Mouse (Mus musculus) heart, postnatal 0 days (tissue): Measurements from ENCODE around the gene Hnrnpul2. TPM values are rescaled to one million over a fixed set of nuclear protein-coding genes. Genes with fewer than 3 reads are reported as not detected.
A peak's percentile ranks its signal among the peaks of the same experiment; 100 is the strongest.

ENCODE experiments used
- ATAC-seq: fragments of 200-750 bp; cut with Nextera tagmentation; 2 replicates; pipeline ENCODE4 v1.8.0; 2017; ENCODE audit warnings: low read depth, moderate number of reproducible peaks, moderate library complexity; ENCODE audit not compliant: insufficient read depth
- DNase-seq: peaks from one replicate; pipeline ENCODE4 v3.0.0-alpha.2; 2016; ENCODE audit warnings: low spot score
- H3K27ac ChIP-seq: fragments of 300-500 bp; sonication (generic); 2 replicates; pipeline ENCODE4 v1.5.1; 2014; ENCODE audit warnings: low read depth, mild to moderate bottlenecking
- H3K27me3 ChIP-seq: fragments of 300-500 bp; sonication (generic); 2 replicates; pipeline ENCODE4 v1.6.1; 2014; ENCODE audit warnings: low read length, mixed read lengths; ENCODE audit not compliant: control insufficient read depth, insufficient read depth
- H3K36me3 ChIP-seq: fragments of 300-500 bp; sonication (generic); replicated peaks from 2 replicates; pipeline ENCODE4 v1.6.1; 2014; ENCODE audit warnings: low read length, mixed read lengths; ENCODE audit not compliant: control insufficient read depth, insufficient read depth
- H3K4me1 ChIP-seq: fragments of 300-500 bp; sonication (generic); 2 replicates; pipeline ENCODE4 v1.6.1; 2014; ENCODE audit warnings: antibody characterized with exemption; ENCODE audit not compliant: control insufficient read depth, insufficient read depth
- H3K4me2 ChIP-seq: fragments of 300-500 bp; sonication (generic); 2 replicates; pipeline ENCODE4 v1.6.1; 2014; ENCODE audit warnings: low read depth, mild to moderate bottlenecking, low read length, moderate library complexity
- H3K4me3 ChIP-seq: fragments of 300-500 bp; sonication (generic); 2 replicates; pipeline ENCODE4 v1.5.1; 2014; ENCODE audit warnings: low read depth, low read length
- H3K9ac ChIP-seq: fragments of 300-500 bp; sonication (generic); replicated peaks from 2 replicates; pipeline ENCODE4 v1.6.1; 2014; ENCODE audit warnings: low read depth, low read length, mixed read lengths
- H3K9me3 ChIP-seq: fragments of 300-500 bp; sonication (generic); replicated peaks from 2 replicates; pipeline ENCODE4 v1.6.1; 2016; ENCODE audit warnings: low read length; ENCODE audit not compliant: control insufficient read depth
- CTCF ChIP-seq: IDR thresholded peaks from 2 replicates; pipeline ENCODE4 v1.5.1; 2016; ENCODE audit warnings: antibody characterized with exemption, control low read depth, low read depth
- EP300 ChIP-seq: IDR thresholded peaks from 2 replicates; pipeline ENCODE4 v1.6.1; 2016; ENCODE audit warnings: antibody characterized with exemption, low read depth
- WGBS: fragments of 180-500 bp; shearing (Covaris S2); extraction: QIAGEN DNeasy Blood & Tissue Kit; methylation state at CpG from one replicate; pipeline ENCODE4 v1.1.7; 2014; 5-methylcytosine and 5-hydroxymethylcytosine counted together
- polyA plus RNA-seq: library from polyadenylated mRNA; unstranded; fragments of >200 nt; fragmentation: Nextera tagmentation; extraction: Ambion mirVana; gene quantifications from 2 replicates; pipeline ENCODE4 v1.2.1, GENCODE M21; 2015
- total RNA-seq: library from RNA; depleted of rRNA; stranded (reverse); fragments of >200 nt; gene quantifications from 2 replicates; pipeline ENCODE4 v1.2.3, GENCODE M21; 2014; ENCODE audit warnings: low replicate concordance

The Hnrnpul2 gene
- total and polyA plus RNA-seq, 2 experiments from 2014 or later = 2.5 to 7.1 TPM

DNA sequence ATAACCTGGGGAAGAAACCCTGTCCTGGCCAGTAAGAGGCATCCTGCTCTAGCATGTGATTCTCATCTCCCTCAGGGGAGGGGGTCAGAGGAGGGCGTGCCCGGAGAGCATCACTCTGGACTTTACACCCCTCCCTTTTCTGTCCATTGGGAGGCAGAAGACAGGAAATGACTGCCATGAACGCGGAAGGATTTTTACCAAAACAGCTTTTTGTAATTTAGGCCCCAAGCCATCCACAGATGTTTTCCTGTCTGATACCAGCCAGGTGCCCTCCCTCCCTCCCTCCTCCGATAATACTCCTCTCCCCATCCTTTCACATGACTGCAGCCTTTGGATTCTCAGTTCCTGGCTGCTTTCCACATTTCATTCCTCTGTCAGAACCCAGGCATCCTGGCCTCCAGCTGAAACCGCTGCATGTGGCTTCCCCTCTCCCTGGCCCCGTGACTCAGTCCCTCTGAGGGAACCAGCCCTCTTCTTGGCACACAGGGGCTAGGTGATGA is 30.6 kb downstream of the Hnrnpul2 start, which contains the start of gene Lrrn4cl:
TSS of gene Lrrn4cl (plus strand) at position 367 of the 500 bp plus-strand sequence.
- H3K4me3 ChIP-seq = no peak within 1 kb of the TSS
- H3K27me3 ChIP-seq = no peaks in the 10 kb centered on the region
- DNase-seq = peak; percentile 67
- H3K9me3 ChIP-seq = no peaks in the 10 kb centered on the region
- peaks cover 31% of the 10 kb centered on the region for H3K36me3 ChIP-seq
- H3K4me2 ChIP-seq = peak within 1 kb of the TSS; percentile 4; the same call in 1 of the 2 replicates
- peak within 1 kb of the TSS; percentile 34 for H3K27ac ChIP-seq
- WGBS = 14% methylated on average over 7 of the region's 7 CpGs
- H3K9ac ChIP-seq = no peak within 1 kb of the TSS
- TF ChIP-seq CTCF (no peak), EP300 (no peak)
- H3K4me1 ChIP-seq = no peaks in the 10 kb centered on the region
- peak; percentile 76 for ATAC-seq

- H3K4me2 ChIP-seq = no peak overlapping the region
- H3K4me3 ChIP-seq = no peak overlapping the region
- 60% methylated on average over 7 of the region's 7 CpGs for WGBS
- no peaks in the 10 kb centered on the region for H3K4me1 ChIP-seq
- ATAC-seq (no peak), DNase-seq (no peak)
- H3K27me3 ChIP-seq = no peaks in the 10 kb centered on the region
- peaks cover 21% of the 10 kb centered on the region for H3K36me3 ChIP-seq
- no peak overlapping the region for H3K9ac ChIP-seq
- no peaks in the 10 kb centered on the region for H3K9me3 ChIP-seq
- H3K27ac ChIP-seq = no peak overlapping the region
- TF ChIP-seq EP300 (no peak), CTCF (no peak)
Measured at GRCm38 (mm10) chr19:8851639-8852038, 31.8 kb downstream of the Hnrnpul2 start.

DNA sequence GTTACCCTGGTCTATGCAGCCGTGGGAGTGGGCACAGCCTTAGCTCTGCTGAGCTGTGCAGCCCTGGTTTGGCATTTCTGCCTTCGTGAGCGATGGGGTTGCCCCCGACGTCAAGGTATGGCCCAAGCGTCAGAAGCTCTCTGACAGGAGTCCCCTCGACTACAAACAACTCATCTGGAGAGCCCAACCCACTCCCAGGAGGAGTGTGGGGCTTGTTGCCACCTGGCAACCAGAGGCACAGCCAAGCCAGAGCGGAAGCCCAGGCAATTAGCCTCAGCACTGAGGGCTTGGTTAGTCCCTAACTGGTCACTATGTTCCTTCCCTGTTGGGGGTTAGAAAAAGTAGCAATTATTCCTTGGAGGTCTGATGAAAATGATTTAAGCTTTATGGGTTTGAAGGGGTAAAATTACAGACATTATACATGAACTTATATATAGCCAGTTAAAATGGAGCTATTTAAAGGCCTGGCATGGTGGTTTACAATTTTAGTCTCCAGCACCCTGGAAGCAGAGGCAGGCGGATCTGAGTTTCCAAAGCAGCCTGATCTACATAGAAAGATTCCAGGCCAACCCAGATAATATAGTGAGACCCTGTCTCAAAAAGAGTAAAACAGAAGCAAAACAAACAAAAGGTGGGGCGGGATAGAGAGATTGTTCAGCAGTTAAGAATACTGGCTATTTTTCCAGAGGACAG is 32.6 kb downstream of the Hnrnpul2 start:
- 54% methylated on average over 10 of the region's 10 CpGs for WGBS
- no peaks in the 10 kb centered on the region for H3K27me3 ChIP-seq
- ATAC-seq (no peak), DNase-seq (no peak)
- H3K4me3 ChIP-seq = no peak overlapping the region
- no peak overlapping the region for H3K9ac ChIP-seq
- H3K27ac ChIP-seq = no peak overlapping the region
- no peak for TF ChIP-seq CTCF
- TF ChIP-seq EP300 = no peak
- H3K36me3 ChIP-seq = peaks cover 13% of the 10 kb centered on the region
- no peak overlapping the region for H3K4me2 ChIP-seq
- H3K9me3 ChIP-seq = no peaks in the 10 kb centered on the region
- no peaks in the 10 kb centered on the region for H3K4me1 ChIP-seq

- H3K4me3 ChIP-seq = no peak overlapping the region
- TF ChIP-seq EP300 (no peak), CTCF (no peak)
- H3K9ac ChIP-seq = no peak overlapping the region
- H3K4me2 ChIP-seq = no peak overlapping the region
- DNase-seq = no peak
- no peaks in the 10 kb centered on the region for H3K4me1 ChIP-seq
- no peaks in the 10 kb centered on the region for H3K27me3 ChIP-seq
- no peak overlapping the region for H3K27ac ChIP-seq
- WGBS = 76% methylated on average over 3 of the region's 3 CpGs
- peaks cover 6% of the 10 kb centered on the region; the same call in 1 of the 2 replicates for H3K36me3 ChIP-seq
- no peaks in the 10 kb centered on the region for H3K9me3 ChIP-seq
- ATAC-seq = no peak
Measured at GRCm38 (mm10) chr19:8853117-8853516, 33.3 kb downstream of the Hnrnpul2 start.

GRCm38 (mm10) chr19:8857689-8858088 is 37.9 kb downstream of the Hnrnpul2 start:
- H3K4me2 ChIP-seq = no peak overlapping the region
- no peak overlapping the region for H3K4me3 ChIP-seq
- no peak overlapping the region for H3K27ac ChIP-seq
- no peak overlapping the region for H3K9ac ChIP-seq
- ATAC-seq (no peak), DNase-seq (no peak)
- WGBS = 42% methylated on average over 4 of the region's 4 CpGs
- peak; percentile 61 for TF ChIP-seq CTCF
- TF ChIP-seq EP300 = no peak
- H3K36me3 ChIP-seq = no peaks in the 10 kb centered on the region
- no peaks in the 10 kb centered on the region for H3K4me1 ChIP-seq
- no peaks in the 10 kb centered on the region for H3K27me3 ChIP-seq
- H3K9me3 ChIP-seq = no peaks in the 10 kb centered on the region

DNA sequence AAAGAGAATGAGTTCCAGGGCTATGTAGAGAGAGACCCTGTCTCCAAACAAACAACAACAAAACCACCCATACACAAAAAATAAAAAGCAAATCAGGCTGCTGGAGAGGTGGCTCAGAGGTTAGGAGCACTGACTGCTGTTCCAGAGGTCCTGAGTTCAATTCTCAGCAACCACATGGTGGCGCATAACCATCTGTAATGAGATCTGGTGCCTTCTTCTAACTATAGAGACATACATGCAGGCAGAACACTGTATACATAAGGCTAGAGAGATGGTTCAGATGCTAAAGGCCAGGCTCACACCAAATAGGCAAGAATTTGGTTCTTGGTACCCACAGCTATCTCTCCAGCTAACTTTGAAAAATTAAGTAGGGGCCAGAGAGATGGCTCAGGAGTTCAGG is 39.2 kb downstream of the Hnrnpul2 start:
- no peak for DNase-seq
- Histone ChIP-seq H3K27me3 (no peaks in the 10 kb centered on the region), H3K9ac (no peak overlapping the region), H3K4me2 (no peak overlapping the region), H3K4me1 (no peaks in the 10 kb centered on the region), H3K4me3 (no peak overlapping the region), H3K27ac (no peak overlapping the region), H3K9me3 (no peaks in the 10 kb centered on the region), H3K36me3 (no peaks in the 10 kb centered on the region)
- ATAC-seq = no peak
- TF ChIP-seq EP300 (no peak), CTCF (peak; percentile 37)
- WGBS = 24% methylated on average over 1 of the region's 1 CpGs
